14 mouse cellular contexts compared by ENCODE assay signal in the genomic region with DNA sequence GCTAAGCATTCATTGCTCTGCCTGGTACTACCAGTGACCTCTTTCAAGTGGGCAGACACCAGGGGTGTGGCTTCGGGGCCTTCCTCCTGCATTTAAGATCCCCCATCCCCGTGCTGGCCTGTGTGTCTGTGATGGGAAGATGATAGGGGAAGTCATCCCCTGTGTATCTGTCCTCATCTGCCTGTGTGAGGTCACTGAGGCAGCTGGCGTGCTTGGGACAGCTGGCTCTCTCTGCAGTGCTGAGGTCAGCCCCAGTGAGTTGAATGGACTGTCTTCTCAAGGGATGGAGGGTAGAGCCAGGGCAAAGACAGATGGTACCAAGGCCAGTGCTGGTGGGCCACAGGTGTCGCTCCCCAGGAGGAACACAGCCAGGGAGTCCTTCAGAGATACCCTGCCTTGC.
DNase-seq lines count a peak whose midpoint lies in the region; ATAC-seq and TF ChIP-seq lines count a peak whose summit lies in the region.
"Had no signal": no experiment of that assay in that cellular context is flagged by ENCODE, and none has a peak within 500 bp of the region (broad histone marks: within the 10 kb centered on the region; RNA-seq: fewer than 3 reads in every experiment).

No protein-coding gene starts in this region.

- H3K4me1 ChIP-seq in cerebellum, adult 2 months (ENCODE audit: control insufficient read depth, insufficient read depth, low read length): peaks cover 23% of the 10 kb centered on the region
- peaks cover 20% of the 10 kb centered on the region for H3K4me1 ChIP-seq in midbrain, embryonic 12.5 days
- peaks cover 19% of the 10 kb centered on the region for H3K4me1 ChIP-seq in midbrain, embryonic 14.5 days (ENCODE audit: control insufficient read depth, insufficient read depth, low read length)
- H3K4me1 ChIP-seq: megakaryocyte, embryonic 14.5 days had no signal

- peak in 1 of 2 experiments; percentile 44 for DNase-seq in cerebellum, adult 2 months
- DNase-seq in cerebellum, adult 18-20 months: no peak
- peak; percentile 41 for DNase-seq in heart, adult 11 months
- no peak for DNase-seq in heart, postnatal 25 days (ENCODE audit: low spot score)
- DNase-seq in midbrain, embryonic 14.5 days: no peak
- peak; percentile 65 for DNase-seq in retina, embryonic 14.5 days (ENCODE audit: low spot score)
- no peak for DNase-seq in right cerebral cortex, postnatal 14 days
- DNase-seq: heart, postnatal 14 days; kidney, adult 11 months; kidney, postnatal 25 days; right cerebral cortex, postnatal 25 days had no signal

- no peaks in the 10 kb centered on the region for H3K36me3 ChIP-seq in midbrain, embryonic 12.5 days
- no peaks in the 10 kb centered on the region for H3K36me3 ChIP-seq in midbrain, embryonic 14.5 days (ENCODE audit: control insufficient read depth, insufficient read depth, low read length)
- H3K36me3 ChIP-seq: lung, embryonic 15.5 days had no signal

- H3K9ac ChIP-seq in midbrain, embryonic 12.5 days (replicated peaks): no peak overlapping the region
- no peak overlapping the region for H3K9ac ChIP-seq in midbrain, embryonic 14.5 days (replicated peaks; ENCODE audit: low read length)
- H3K9ac ChIP-seq: lung, embryonic 15.5 days had no signal

- peak overlapping the region; percentile 68 for H3K27ac ChIP-seq in cerebellum, adult 2 months (ENCODE audit: insufficient read depth, low read length)
- no peak overlapping the region for H3K27ac ChIP-seq in midbrain, embryonic 12.5 days (replicated peaks)
- H3K27ac ChIP-seq in midbrain, embryonic 14.5 days (replicated peaks; ENCODE audit: low read depth, low read length): no peak overlapping the region
- H3K27ac ChIP-seq: lung, embryonic 15.5 days had no signal

- no peak for TF ChIP-seq POLR2A in cerebellum, adult 2 months (IDR thresholded peaks at IDR 0.05; ENCODE audit: borderline replicate concordance, insufficient read depth, low read length)

- no peak overlapping the region for H3K4me3 ChIP-seq in cerebellum, adult 2 months (replicated peaks; ENCODE audit: insufficient read depth, low read depth, low read length)
- H3K4me3 ChIP-seq in midbrain, embryonic 12.5 days: no peak overlapping the region
- H3K4me3 ChIP-seq in midbrain, embryonic 14.5 days (replicated peaks; ENCODE audit: low read depth, low read length): no peak overlapping the region
- H3K4me3 ChIP-seq: lung, embryonic 15.5 days; megakaryocyte, embryonic 14.5 days had no signal

- no peak overlapping the region for H3K4me2 ChIP-seq in midbrain, embryonic 12.5 days (replicated peaks)
- no peak overlapping the region for H3K4me2 ChIP-seq in midbrain, embryonic 14.5 days (ENCODE audit: low read length)
- H3K4me2 ChIP-seq: lung, embryonic 15.5 days had no signal

- WGBS in cerebellum, adult 2 months: 34% methylated on average over 4 of the region's 4 CpGs
- WGBS in midbrain, embryonic 12.5 days: 46% methylated on average over 4 of the region's 4 CpGs
- 41% methylated on average over 4 of the region's 4 CpGs for WGBS in midbrain, embryonic 14.5 days

- no peak for TF ChIP-seq CTCF in cerebellum, adult 2 months (IDR thresholded peaks at IDR 0.05; ENCODE audit: borderline replicate concordance, insufficient read depth, low read depth, low read length)

- no peaks in the 10 kb centered on the region for H3K27me3 ChIP-seq in cerebellum, adult 2 months (ENCODE audit: control insufficient read depth, insufficient read depth, low read length)
- H3K27me3 ChIP-seq in midbrain, embryonic 12.5 days: no peaks in the 10 kb centered on the region
- no peaks in the 10 kb centered on the region for H3K27me3 ChIP-seq in midbrain, embryonic 14.5 days (ENCODE audit: control insufficient read depth, insufficient read depth, low read length)
- H3K27me3 ChIP-seq: lung, embryonic 15.5 days; megakaryocyte, embryonic 14.5 days had no signal

- intact Hi-C loops in heart, postnatal 25 days (cut with DNase I): no loop called here

- ATAC-seq in midbrain, embryonic 12.5 days (ENCODE audit: low FRiP score, low read depth): peak; percentile 24; the same call in 1 of the 2 replicates
- ATAC-seq in midbrain, embryonic 14.5 days (ENCODE audit: low FRiP score, low TSS enrichment): no peak

- no peaks in the 10 kb centered on the region for H3K9me3 ChIP-seq in midbrain, embryonic 12.5 days
- H3K9me3 ChIP-seq in midbrain, embryonic 14.5 days (ENCODE audit: control insufficient read depth, low read length): no peaks in the 10 kb centered on the region
- H3K9me3 ChIP-seq: lung, embryonic 15.5 days had no signal

Comparison
In these comparisons a context has a peak if more than half of its experiments do, and no peak if none do; other contexts are left out.
1. DNase-seq: peak in heart, adult 11 months (single experiment) and retina, embryonic 14.5 days (single experiment); none in cerebellum, adult 18-20 months (0 of 2), heart, postnatal 25 days (single experiment), midbrain, embryonic 14.5 days (single experiment) and right cerebral cortex, postnatal 14 days (single experiment).